Mouse (Mus musculus) liver, embryonic 14.5 days (tissue): ENCODE measurements around the gene Klhl32. TPM values are rescaled to one million over a fixed set of nuclear protein-coding genes. Genes with fewer than 3 reads are reported as not detected.

Experiments used
- ATAC-seq: fragments of 200-750 bp; cut with Nextera tagmentation; 2 replicates; pipeline ENCODE4 v1.8.0; 2017; ENCODE audit warnings: moderate number of reproducible peaks, mild to moderate bottlenecking, moderate library complexity; ENCODE audit not compliant: insufficient read depth
- DNase-seq, 3 experiments: peaks; one replicate each; pipeline ENCODE4 v3.0.0-alpha.2; 2012 to 2013; ENCODE audit warnings: low read depth in 3 of 3, low spot score in 3 of 3
- H3K27ac ChIP-seq: fragments of 300-500 bp; sonication (generic); 2 replicates; pipeline ENCODE4 v1.5.1; 2014; ENCODE audit warnings: moderate library complexity, mild to moderate bottlenecking, control low read depth, inconsistent platforms
- H3K27me3 ChIP-seq: fragments of 300-500 bp; sonication (generic); 2 replicates; pipeline ENCODE4 v1.6.1; 2014; ENCODE audit warnings: mild to moderate bottlenecking, low read length, moderate library complexity; ENCODE audit not compliant: control insufficient read depth, insufficient read depth
- H3K36me3 ChIP-seq: fragments of 300-500 bp; sonication (generic); replicated peaks from 2 replicates; pipeline ENCODE4 v1.6.1; 2014; ENCODE audit warnings: low read depth; ENCODE audit not compliant: control insufficient read depth, insufficient read depth
- H3K4me1 ChIP-seq, 2 experiments: fragments of 200-500 bp in 1 of 2; fragments of 300-500 bp in 1 of 2; sonication (generic) in 1 of 2; replicated peaks; 2 replicates each; pipeline ENCODE4 v1.6.1; 2012 to 2014; ENCODE audit warnings: antibody characterized with exemption in 1 of 2, inconsistent platforms in 1 of 2, low read length in 1 of 2; ENCODE audit not compliant: control insufficient read depth in 2 of 2, insufficient read depth in 2 of 2
- H3K4me2 ChIP-seq: fragments of 300-500 bp; sonication (generic); 2 replicates; pipeline ENCODE4 v1.6.1; 2014; ENCODE audit warnings: low read depth, mild to moderate bottlenecking, control low read depth, moderate library complexity
- H3K4me3 ChIP-seq, 2 experiments: fragments of 200-500 bp in 1 of 2; fragments of 300-500 bp in 1 of 2; sonication (generic) in 1 of 2; 2 replicates each; pipeline ENCODE4 v1.5.1; 2012 to 2014; ENCODE audit warnings: low read depth in 2 of 2, low read length in 2 of 2, mild to moderate bottlenecking in 2 of 2, control low read depth in 1 of 2, inconsistent platforms in 1 of 2, moderate library complexity in 1 of 2; ENCODE audit not compliant: insufficient read depth in 1 of 2
- H3K9ac ChIP-seq: fragments of 300-500 bp; sonication (generic); replicated peaks from 2 replicates; pipeline ENCODE4 v1.6.1; 2014; ENCODE audit warnings: mild to moderate bottlenecking, control low read depth, moderate library complexity
- H3K9me3 ChIP-seq: fragments of 300-500 bp; sonication (generic); 2 replicates; pipeline ENCODE4 v1.6.1; 2016; ENCODE audit warnings: low read length, mixed read lengths; ENCODE audit not compliant: control insufficient read depth
- CTCF ChIP-seq: IDR thresholded peaks from 2 replicates; pipeline ENCODE4 v1.5.1; 2016; ENCODE audit warnings: antibody characterized with exemption, low read depth, control low read depth
- EP300 ChIP-seq: IDR thresholded peaks from 2 replicates; pipeline ENCODE4 v1.6.1; 2016; ENCODE audit warnings: antibody characterized with exemption, low read depth
- WGBS: fragments of 180-500 bp; shearing (Covaris S2); extraction: QIAGEN DNeasy Blood & Tissue Kit; methylation state at CpG from one replicate; pipeline ENCODE4 v1.1.7; 2014; ENCODE audit not compliant: insufficient replicate concordance; 5-methylcytosine and 5-hydroxymethylcytosine counted together
- polyA plus RNA-seq, 2 experiments: library from polyadenylated mRNA; depleted of rRNA in 1 of 2; stranded (reverse) in 1 of 2; unstranded in 1 of 2; fragments of >200 nt; fragmentation: Nextera tagmentation in 1 of 2; extraction: Ambion mirVana in 1 of 2; gene quantifications; 2 replicates each; pipeline versions ENCODE4 v1.2.1 to v1.2.3; 2012 to 2014

Klhl32 gene
- polyA plus RNA-seq, 2 experiments = 0.01 to 0.14 TPM

DNA sequence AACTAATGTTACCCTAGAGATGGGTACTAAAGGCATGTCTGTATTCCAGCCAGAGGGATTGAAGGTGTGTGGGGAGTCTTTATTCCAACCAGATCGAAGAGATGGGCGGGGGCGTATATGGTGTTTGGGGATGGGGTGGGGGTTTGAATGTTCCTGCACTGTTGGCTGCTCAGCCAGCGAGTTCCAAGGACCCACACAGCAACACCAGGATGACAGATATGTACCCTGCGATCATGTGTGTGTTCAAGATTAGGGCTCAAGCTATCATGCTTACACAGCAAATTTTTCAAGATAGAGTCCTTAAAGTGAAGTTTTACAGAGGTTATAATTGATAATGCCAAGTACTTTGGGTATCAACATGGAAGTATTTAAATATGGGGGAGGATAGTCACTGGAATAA, 273.3 kb downstream of the Klhl32 start:
- WGBS = 73% methylated on average over 5 of the region's 5 CpGs
- Histone ChIP-seq H3K4me1 (no peaks in the 10 kb centered on the region), H3K4me2 (no peak overlapping the region), H3K9ac (no peak overlapping the region), H3K4me3 (no peak overlapping the region), H3K36me3 (peaks cover 4% of the 10 kb centered on the region), H3K9me3 (no peaks in the 10 kb centered on the region), H3K27me3 (no peaks in the 10 kb centered on the region), H3K27ac (no peak overlapping the region)
- peak; percentile 65; the same call in 1 of the 2 replicates for ATAC-seq
- DNase-seq = no peak
- TF ChIP-seq CTCF (no peak), EP300 (0 out of 2 replicates have a peak, but pooled peaks have one; percentile 17)

DNA sequence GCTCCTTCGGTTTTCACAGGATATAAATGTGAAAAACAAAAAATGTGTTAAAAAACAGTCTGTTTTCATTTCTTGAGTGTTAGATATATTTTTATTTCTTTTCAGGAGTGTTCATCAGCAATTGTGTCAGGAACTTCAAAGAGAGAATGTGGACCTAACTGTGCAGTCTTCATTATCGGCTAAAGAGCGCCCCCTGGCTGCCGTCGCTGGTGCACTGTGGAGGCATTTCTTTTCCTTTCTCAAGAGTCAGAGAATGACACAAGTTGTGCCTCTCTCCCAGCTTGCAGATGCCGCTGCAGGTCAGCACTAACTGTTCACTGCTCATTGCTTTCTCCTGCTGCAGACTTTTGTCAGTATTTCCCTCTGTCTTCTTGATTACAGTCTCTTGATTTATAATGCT, 276.6 kb downstream of the Klhl32 start:
- WGBS = 18% methylated on average over 6 of the region's 6 CpGs
- Histone ChIP-seq H3K27ac (no peak overlapping the region), H3K4me1 (no peaks in the 10 kb centered on the region), H3K4me3 (no peak overlapping the region), H3K9me3 (no peaks in the 10 kb centered on the region), H3K4me2 (no peak overlapping the region), H3K9ac (no peak overlapping the region), H3K36me3 (peaks cover 2% of the 10 kb centered on the region), H3K27me3 (no peaks in the 10 kb centered on the region)
- peak; percentile 39 to 52 (median 40) for DNase-seq
- TF ChIP-seq CTCF (peak; percentile 93), EP300 (no peak)
- 0 out of 2 replicates have a peak, but pooled peaks have one; percentile 53 for ATAC-seq

DNA sequence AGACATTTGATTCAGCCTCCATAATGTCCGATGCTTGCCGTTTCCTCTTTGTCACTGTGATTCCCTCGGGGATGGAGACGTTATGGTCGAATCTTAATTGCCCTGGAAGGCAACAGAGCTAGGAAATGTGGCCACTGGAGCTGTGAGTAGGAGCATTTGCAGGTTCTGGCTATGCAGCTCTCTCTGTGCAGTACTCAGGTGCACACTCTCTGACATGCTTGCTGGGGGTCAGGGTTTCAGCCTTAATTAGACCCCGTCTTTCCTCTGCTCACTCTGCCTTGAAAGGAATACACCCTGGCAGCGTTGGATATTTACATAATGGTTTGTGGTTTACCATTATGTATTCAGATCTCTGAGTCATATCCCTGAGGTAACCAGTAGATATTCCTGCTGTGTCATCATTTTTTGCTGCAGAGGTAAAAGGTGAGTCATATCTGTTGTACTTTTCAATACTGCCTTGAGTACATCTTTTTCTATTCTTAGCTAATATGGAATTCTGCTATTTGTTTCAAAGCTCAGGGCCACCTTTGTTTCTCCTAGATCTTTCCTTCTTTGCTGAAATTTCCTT, 281.9 kb downstream of the Klhl32 start:
- Histone ChIP-seq H3K4me1 (no peaks in the 10 kb centered on the region), H3K9ac (no peak overlapping the region), H3K4me2 (no peak overlapping the region), H3K4me3 (no peak overlapping the region), H3K36me3 (no peaks in the 10 kb centered on the region), H3K9me3 (no peaks in the 10 kb centered on the region), H3K27ac (no peak overlapping the region), H3K27me3 (no peaks in the 10 kb centered on the region)
- 76% methylated on average over 7 of the region's 7 CpGs for WGBS
- DNase-seq (no peak), ATAC-seq (no peak)
- TF ChIP-seq EP300 (no peak), CTCF (no peak)

DNA sequence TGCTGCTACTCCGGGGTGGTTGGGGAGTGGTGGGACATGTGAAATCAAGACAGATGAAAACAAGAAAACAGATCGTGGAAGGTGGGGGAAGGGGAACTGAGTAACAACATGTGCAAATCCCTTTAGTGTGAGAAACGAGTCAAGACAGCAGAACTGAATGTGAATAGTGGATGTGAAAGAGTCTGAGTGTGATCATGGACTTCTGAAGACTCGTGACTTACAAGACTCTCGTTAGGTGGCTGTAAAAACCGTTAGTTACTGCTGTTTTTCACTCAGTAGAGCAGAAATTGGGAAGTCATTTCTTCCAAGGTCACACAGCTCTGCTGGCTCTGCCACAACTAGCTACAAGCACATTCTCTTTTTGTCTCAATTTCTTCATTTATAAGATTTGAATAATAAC, 282.9 kb downstream of the Klhl32 start:
- no peak for TF ChIP-seq CTCF
- no peak for TF ChIP-seq EP300

More for the DNA sequence above, 282.9 kb downstream of the Klhl32 start:
- Histone ChIP-seq H3K4me1 (no peaks in the 10 kb centered on the region), H3K36me3 (no peaks in the 10 kb centered on the region), H3K27me3 (no peaks in the 10 kb centered on the region), H3K4me2 (no peak overlapping the region), H3K9me3 (no peaks in the 10 kb centered on the region), H3K27ac (no peak overlapping the region), H3K9ac (no peak overlapping the region), H3K4me3 (no peak overlapping the region)
- 74% methylated on average over 6 of the region's 6 CpGs for WGBS
- ATAC-seq = no peak
- DNase-seq = no peak

Other genes with a start within 250 kb of the Klhl32 start
- 3.2 and 6.3 TPM in 2 replicates for gene Ndufaf4, start 47.0 kb upstream of the Klhl32 start, polyA plus RNA-seq (2012; rRNA removed)
- gene Ndufaf4, start 47.0 kb upstream of the Klhl32 start, polyA plus RNA-seq (2014; fragmentation: Nextera tagmentation; extraction: Ambion mirVana) = 31.6 and 32.2 TPM in 2 replicates
- gene Gpr63, start 115.3 kb upstream of the Klhl32 start, polyA plus RNA-seq (2012; rRNA removed) = 0.02 TPM in 2 replicates
- not detected in 2 replicates for gene Gpr63, start 115.3 kb upstream of the Klhl32 start, polyA plus RNA-seq (2014; fragmentation: Nextera tagmentation; extraction: Ambion mirVana)